Mouse (Mus musculus) stomach, embryonic 14.5 days (tissue): ENCODE measurements around the gene Sik2. TPM values are rescaled to one million over a fixed set of nuclear protein-coding genes. Genes with fewer than 3 reads are reported as not detected.

Experiments used
- ATAC-seq: fragments of 200-750 bp; cut with Nextera tagmentation; 2 replicates; pipeline ENCODE4 v1.8.0; 2017; ENCODE audit warnings: low read depth, moderate TSS enrichment; ENCODE audit not compliant: insufficient number of reproducible peaks, insufficient read depth, low FRiP score
- H3K27ac ChIP-seq: fragments of 300-500 bp; sonication (generic); 2 replicates; pipeline ENCODE4 v1.5.1; 2014; ENCODE audit warnings: mild to moderate bottlenecking, low read length, moderate library complexity, mixed read lengths
- H3K27me3 ChIP-seq: fragments of 300-500 bp; sonication (generic); 2 replicates; pipeline ENCODE4 v1.6.1; 2014; ENCODE audit warnings: low read length, control low read depth, mixed read lengths; ENCODE audit not compliant: control insufficient read depth, insufficient read depth
- H3K36me3 ChIP-seq: fragments of 300-500 bp; sonication (generic); 2 replicates; pipeline ENCODE4 v1.6.1; 2014; ENCODE audit warnings: mild to moderate bottlenecking, control low read depth, low read length, moderate library complexity, mixed read lengths; ENCODE audit not compliant: control insufficient read depth, insufficient read depth
- H3K4me1 ChIP-seq: fragments of 300-500 bp; sonication (generic); 2 replicates; pipeline ENCODE4 v1.6.1; 2014; ENCODE audit warnings: low read length, control low read depth, mixed read lengths; ENCODE audit not compliant: control insufficient read depth, insufficient read depth
- H3K4me2 ChIP-seq: fragments of 300-500 bp; sonication (generic); replicated peaks from 2 replicates; pipeline ENCODE4 v1.6.1; 2014; ENCODE audit warnings: low read depth, low read length, control low read depth
- H3K4me3 ChIP-seq: fragments of 300-500 bp; sonication (generic); 2 replicates; pipeline ENCODE4 v1.5.1; 2014; ENCODE audit warnings: low read depth, low read length, control low read depth
- H3K9ac ChIP-seq: fragments of 300-500 bp; sonication (generic); replicated peaks from 2 replicates; pipeline ENCODE4 v1.6.1; 2014; ENCODE audit warnings: low read depth, mild to moderate bottlenecking, control low read depth, low read length, moderate library complexity, mixed read lengths
- H3K9me3 ChIP-seq: fragments of 300-500 bp; sonication (generic); 2 replicates; pipeline ENCODE4 v1.6.1; 2016; ENCODE audit warnings: low read depth, low read length, control low read depth; ENCODE audit not compliant: control insufficient read depth
- whole genome bisulfite sequencing: fragments of 180-500 bp; shearing (Covaris S2); extraction: QIAGEN DNeasy Blood & Tissue Kit; methylation state at CpG from one replicate; pipeline ENCODE4 v1.1.7; 2014; 5-methylcytosine and 5-hydroxymethylcytosine counted together
- polyA plus RNA-seq: library from polyadenylated mRNA; unstranded; fragments of >200 nt; fragmentation: Nextera tagmentation; extraction: Ambion mirVana; gene quantifications from 2 replicates; pipeline ENCODE4 v1.2.1, GENCODE M21; 2014

Sik2 gene
- polyA plus RNA-seq, 1 experiment from 2014 or later, result 24.2 TPM

- no peak for ATAC-seq
- WGBS, result 76% methylated on average over 9 of the region's 9 CpGs
- Histone ChIP-seq H3K9me3 (no peaks in the 10 kb centered on the region), H3K4me2 (no peak overlapping the region), H3K36me3 (peaks cover 11% of the 10 kb centered on the region), H3K27ac (no peak overlapping the region), H3K27me3 (no peaks in the 10 kb centered on the region), H3K9ac (no peak overlapping the region), H3K4me3 (no peak overlapping the region), H3K4me1 (peaks cover 20% of the 10 kb centered on the region)
Observed at GRCm38 (mm10) chr9:50845547-50845946, 163.3 kb downstream of the Sik2 start.

- 96% methylated on average over 3 of the region's 3 CpGs for WGBS
- H3K36me3 ChIP-seq, result peaks cover 11% of the 10 kb centered on the region
Observed at GRCm38 (mm10) chr9:50845081-50845480, 163.8 kb downstream of the Sik2 start, which contains the start of gene Ppp2r1b. TSS of gene Ppp2r1b (plus strand) at chr9:50845301.

More at GRCm38 (mm10) chr9:50845081-50845480, 163.8 kb downstream of the Sik2 start, which contains the start of gene Ppp2r1b:
- Histone ChIP-seq H3K9me3 (no peaks in the 10 kb centered on the region), H3K9ac (no peak within 1 kb of the TSS), H3K4me3 (no peak within 1 kb of the TSS), H3K4me1 (peaks cover 17% of the 10 kb centered on the region), H3K4me2 (no peak within 1 kb of the TSS), H3K27ac (no peak within 1 kb of the TSS), H3K27me3 (no peaks in the 10 kb centered on the region)
- no peak for ATAC-seq

Other genes starting within 250 kb of the Sik2 start
- 13.7 and 14.0 TPM in 2 replicates for gene Fdxacb1, start 240.8 kb downstream of the Sik2 start, polyA plus RNA-seq
- gene Alg9, start 234.1 kb downstream of the Sik2 start, polyA plus RNA-seq, result 38.9 and 46.1 TPM in 2 replicates
- 34.4 and 37.8 TPM in 2 replicates for gene 1110032A03Rik, start 233.6 kb downstream of the Sik2 start, polyA plus RNA-seq
- gene Ppp2r1b, start 163.8 kb downstream of the Sik2 start, polyA plus RNA-seq, result 73.1 and 77.7 TPM in 2 replicates
- gene Btg4, start 51.8 kb upstream of the Sik2 start, polyA plus RNA-seq, result not detected in 2 replicates
- gene Layn, start 68.0 kb upstream of the Sik2 start, polyA plus RNA-seq, result 6.2 and 6.3 TPM in 2 replicates
- gene 4833427G06Rik, start 93.0 kb upstream of the Sik2 start, polyA plus RNA-seq, result not detected in 2 replicates
- gene Gm32742, start 156.4 kb upstream of the Sik2 start, polyA plus RNA-seq, result 0.06 and 0.10 TPM in 2 replicates
- gene Pou2af1, start 204.6 kb upstream of the Sik2 start, polyA plus RNA-seq, result 0.13 TPM in 1 of 2 replicates, not detected in the other